Mouse (Mus musculus) embryonic facial prominence, embryonic 10.5 days (tissue): ENCODE measurements around the gene Dnajc30. TPM values are rescaled to one million over a fixed set of nuclear protein-coding genes. Genes with fewer than 3 reads are reported as not detected.

Source experiments
- DNase-seq: peaks from one replicate; pipeline ENCODE4 v3.0.0-alpha.2; 2017; ENCODE audit warnings: low spot score
- H3K27ac ChIP-seq: fragments of 300-500 bp; sonication (generic); replicated peaks from 2 replicates; pipeline ENCODE4 v1.5.1; 2016; ENCODE audit warnings: mild to moderate bottlenecking
- H3K27me3 ChIP-seq: fragments of 300-500 bp; sonication (generic); replicated peaks from 2 replicates; pipeline ENCODE4 v1.6.1; 2016; ENCODE audit warnings: low read depth, mild to moderate bottlenecking; ENCODE audit not compliant: poor library complexity, severe bottlenecking
- H3K36me3 ChIP-seq: fragments of 300-500 bp; sonication (generic); replicated peaks from 2 replicates; pipeline ENCODE4 v1.6.1; 2016; ENCODE audit warnings: mild to moderate bottlenecking, moderate library complexity
- H3K4me1 ChIP-seq: fragments of 300-500 bp; sonication (generic); 2 replicates; pipeline ENCODE4 v1.6.1; 2016
- H3K4me3 ChIP-seq: fragments of 300-500 bp; sonication (generic); 2 replicates; pipeline ENCODE4 v1.5.1; 2016; ENCODE audit warnings: mild to moderate bottlenecking, moderate library complexity
- H3K9me3 ChIP-seq: fragments of 300-500 bp; sonication (generic); 2 replicates; pipeline ENCODE4 v1.6.1; 2016; ENCODE audit warnings: mild to moderate bottlenecking
- WGBS: fragments of 180-500 bp; shearing (Covaris S2); methylation state at CpG from one replicate; pipeline ENCODE4 v1.1.7; 2016; 5-methylcytosine and 5-hydroxymethylcytosine counted together
- polyA plus RNA-seq: library from polyadenylated mRNA; unstranded; fragments of >200 nt; fragmentation: Nextera tagmentation; extraction: Ambion mirVana; gene quantifications from 2 replicates; pipeline ENCODE4 v1.2.1, GENCODE M21; 2016

Gene Dnajc30
- 27.0 and 27.4 TPM in 2 replicates for polyA plus RNA-seq

- H3K4me3 ChIP-seq = peak within 1 kb of the TSS; percentile 85
- H3K9me3 ChIP-seq = peaks cover 8% of the 10 kb centered on the region; the same call in 1 of the 2 replicates
- H3K27me3 ChIP-seq = no peaks in the 10 kb centered on the region
- WGBS = under 1% methylated on average over 52 of the region's 52 CpGs
- DNase-seq = peak; percentile 97
- peak within 1 kb of the TSS; percentile 84 for H3K27ac ChIP-seq
- H3K4me1 ChIP-seq = peaks cover 24% of the 10 kb centered on the region
- H3K36me3 ChIP-seq = peaks cover 69% of the 10 kb centered on the region
Observed at GRCm38 (mm10) chr5:135063629-135064381, at the start of gene Dnajc30. TSS of gene Dnajc30 (plus strand) at chr5:135064202.

- Histone ChIP-seq H3K27ac (no peak overlapping the region), H3K9me3 (no peaks in the 10 kb centered on the region), H3K4me3 (no peak overlapping the region), H3K4me1 (peaks cover 27% of the 10 kb centered on the region), H3K36me3 (no peaks in the 10 kb centered on the region), H3K27me3 (peaks cover 14% of the 10 kb centered on the region)
- DNase-seq = peak; percentile 83
- 14% methylated on average over 7 of the region's 7 CpGs for WGBS
Observed at GRCm38 (mm10) chr5:135015497-135015896, 48.5 kb upstream of the Dnajc30 start.

GRCm38 (mm10) chr5:135016224-135016759 lies 47.7 kb upstream of the Dnajc30 start:
- peaks cover 12% of the 10 kb centered on the region for H3K27me3 ChIP-seq
- H3K36me3 ChIP-seq = no peaks in the 10 kb centered on the region
- H3K4me3 ChIP-seq = no peak overlapping the region
- H3K9me3 ChIP-seq = no peaks in the 10 kb centered on the region
- peaks cover 19% of the 10 kb centered on the region for H3K4me1 ChIP-seq
- H3K27ac ChIP-seq = no peak overlapping the region
- 57% methylated on average over 4 of the region's 4 CpGs for WGBS
- DNase-seq = no peak

- no peak for DNase-seq
- Histone ChIP-seq H3K27ac (no peak overlapping the region), H3K9me3 (no peaks in the 10 kb centered on the region), H3K36me3 (no peaks in the 10 kb centered on the region), H3K4me3 (no peak overlapping the region), H3K27me3 (peaks cover 9% of the 10 kb centered on the region; the same call in 1 of the 2 replicates), H3K4me1 (peaks cover 36% of the 10 kb centered on the region)
- WGBS = 80% methylated on average over 6 of the region's 6 CpGs
Observed at GRCm38 (mm10) chr5:135021814-135022213, 42.2 kb upstream of the Dnajc30 start.

GRCm38 (mm10) chr5:135023344-135024173 lies 40.4 kb upstream of the Dnajc30 start, which contains the start of gene Stx1a:
TSS of gene Stx1a (plus strand) at chr5:135023482.
- H3K36me3 ChIP-seq = peaks cover 3% of the 10 kb centered on the region; the same call in 1 of the 2 replicates
- peaks cover 39% of the 10 kb centered on the region for H3K4me1 ChIP-seq
- under 1% methylated on average over 61 of the region's 61 CpGs for WGBS
- no peaks in the 10 kb centered on the region for H3K9me3 ChIP-seq
- peak within 1 kb of the TSS; percentile 85 for H3K4me3 ChIP-seq
- H3K27me3 ChIP-seq = peaks cover 9% of the 10 kb centered on the region; the same call in 1 of the 2 replicates
- H3K27ac ChIP-seq = peak within 1 kb of the TSS; percentile 87
- DNase-seq = peak; percentile 95

- peak; percentile 41 for DNase-seq
- peak overlapping the region; percentile 85 for H3K4me3 ChIP-seq
- WGBS = 75% methylated on average over 11 of the region's 11 CpGs
Observed at GRCm38 (mm10) chr5:135024665-135025224, 39.3 kb upstream of the Dnajc30 start.

GRCm38 (mm10) chr5:135025899-135026298 lies 38.1 kb upstream of the Dnajc30 start:
- H3K36me3 ChIP-seq = peaks cover 5% of the 10 kb centered on the region; the same call in 1 of the 2 replicates
- H3K27me3 ChIP-seq = peaks cover 9% of the 10 kb centered on the region; the same call in 1 of the 2 replicates
- H3K4me1 ChIP-seq = peaks cover 50% of the 10 kb centered on the region
- H3K9me3 ChIP-seq = no peaks in the 10 kb centered on the region
- peak overlapping the region; percentile 19 for H3K4me3 ChIP-seq
- peak; percentile 50 for DNase-seq
- 23% methylated on average over 7 of the region's 7 CpGs for WGBS
- peak overlapping the region; percentile 59; the same call in 1 of the 2 replicates for H3K27ac ChIP-seq

More at GRCm38 (mm10) chr5:135024665-135025224, 39.3 kb upstream of the Dnajc30 start:
- H3K27me3 ChIP-seq = peaks cover 9% of the 10 kb centered on the region; the same call in 1 of the 2 replicates
- H3K27ac ChIP-seq = no peak overlapping the region
- H3K4me1 ChIP-seq = peaks cover 50% of the 10 kb centered on the region
- no peaks in the 10 kb centered on the region for H3K9me3 ChIP-seq
- peaks cover 3% of the 10 kb centered on the region; the same call in 1 of the 2 replicates for H3K36me3 ChIP-seq

GRCm38 (mm10) chr5:135029007-135029854 lies 34.8 kb upstream of the Dnajc30 start:
- Histone ChIP-seq H3K9me3 (peaks cover 2% of the 10 kb centered on the region; the same call in 1 of the 2 replicates), H3K4me3 (peak overlapping the region; percentile 23; the same call in 1 of the 2 replicates), H3K36me3 (peaks cover 13% of the 10 kb centered on the region; the same call in 1 of the 2 replicates), H3K27me3 (peaks cover 4% of the 10 kb centered on the region; the same call in 1 of the 2 replicates), H3K27ac (peak overlapping the region; percentile 36; the same call in 1 of the 2 replicates), H3K4me1 (peaks cover 37% of the 10 kb centered on the region)
- WGBS = 57% methylated on average over 18 of the region's 18 CpGs
- DNase-seq = peak; percentile 25

GRCm38 (mm10) chr5:135032581-135032980 lies 31.4 kb upstream of the Dnajc30 start:
- H3K4me3 ChIP-seq = no peak overlapping the region
- H3K9me3 ChIP-seq = peaks cover 9% of the 10 kb centered on the region; the same call in 1 of the 2 replicates
- peaks cover 13% of the 10 kb centered on the region for H3K4me1 ChIP-seq
- WGBS = 91% methylated on average over 5 of the region's 5 CpGs
- no peak for DNase-seq
- H3K36me3 ChIP-seq = peaks cover 25% of the 10 kb centered on the region
- H3K27me3 ChIP-seq = no peaks in the 10 kb centered on the region
- no peak overlapping the region for H3K27ac ChIP-seq

GRCm38 (mm10) chr5:135034593-135034992 lies 29.4 kb upstream of the Dnajc30 start:
- Histone ChIP-seq H3K27me3 (no peaks in the 10 kb centered on the region), H3K4me1 (peaks cover under 1% of the 10 kb centered on the region; the same call in 1 of the 2 replicates), H3K4me3 (no peak overlapping the region), H3K27ac (no peak overlapping the region), H3K36me3 (peaks cover 45% of the 10 kb centered on the region), H3K9me3 (peaks cover 9% of the 10 kb centered on the region; the same call in 1 of the 2 replicates)
- 97% methylated on average over 2 of the region's 2 CpGs for WGBS
- DNase-seq = no peak
